8 mouse cellular contexts compared by ENCODE assay signal in genomic region chr2:77280512-77281409, GRCm38 (mm10). TPM values are rescaled to one million over a fixed set of nuclear protein-coding genes. Genes with fewer than 3 reads are reported as not detected.
DNase-seq lines count a peak whose midpoint lies in the region; ATAC-seq and TF ChIP-seq lines count a peak whose summit lies in the region.

Gene Sestd1 (minus strand): TSS chr2:77280592.

- WGBS in embryonic facial prominence, embryonic 14.5 days: 21% methylated on average over 15 of the region's 73 CpGs
- WGBS in heart, embryonic 12.5 days: 13% methylated on average over 43 of the region's 73 CpGs
- 5% methylated on average over 39 of the region's 73 CpGs for WGBS in kidney, embryonic 15.5 days
- whole genome bisulfite sequencing in liver, embryonic 12.5 days (ENCODE audit: insufficient replicate concordance): 5% methylated on average over 34 of the region's 73 CpGs

- H3K9ac ChIP-seq in embryonic facial prominence, embryonic 14.5 days (ENCODE audit: low read depth, low read length): peak within 1 kb of the TSS; percentile 96
- H3K9ac ChIP-seq in heart, embryonic 12.5 days: peak within 1 kb of the TSS; percentile 96
- peak within 1 kb of the TSS; percentile 97 for H3K9ac ChIP-seq in kidney, embryonic 15.5 days
- H3K9ac ChIP-seq in liver, embryonic 12.5 days: peak within 1 kb of the TSS; percentile 68

- TF ChIP-seq POLR2A in myocyte (IDR thresholded peaks at IDR 0.05; ENCODE audit: insufficient read length, low read depth): peak; percentile 70

- peak within 1 kb of the TSS; percentile 92 for H3K4me3 ChIP-seq in embryonic facial prominence, embryonic 14.5 days (ENCODE audit: low read depth, low read length)
- peak within 1 kb of the TSS; percentile 91 for H3K4me3 ChIP-seq in heart, embryonic 12.5 days
- H3K4me3 ChIP-seq in kidney, embryonic 15.5 days (replicated peaks): peak within 1 kb of the TSS; percentile 96
- H3K4me3 ChIP-seq in liver, embryonic 12.5 days: peak within 1 kb of the TSS; percentile 63
- peak within 1 kb of the TSS; percentile 34 for H3K4me3 ChIP-seq in myocyte

- peak within 1 kb of the TSS; percentile 90 for H3K4me2 ChIP-seq in embryonic facial prominence, embryonic 14.5 days (ENCODE audit: low read depth, low read length)
- H3K4me2 ChIP-seq in heart, embryonic 12.5 days: peak within 1 kb of the TSS; percentile 97
- peak within 1 kb of the TSS; percentile 84 for H3K4me2 ChIP-seq in kidney, embryonic 15.5 days
- H3K4me2 ChIP-seq in liver, embryonic 12.5 days: peak within 1 kb of the TSS; percentile 89
- H3K4me2 ChIP-seq in myocyte (ENCODE audit: low read depth): peak within 1 kb of the TSS; percentile 86

- peaks cover 41% of the 10 kb centered on the region for H3K79me2 ChIP-seq in myocyte (ENCODE audit: control insufficient read depth, insufficient read depth)

- H3ac ChIP-seq in myocyte (ENCODE audit: control insufficient read depth, insufficient read length): peak within 1 kb of the TSS; percentile 29

- H3K4me1 ChIP-seq in embryonic facial prominence, embryonic 14.5 days (ENCODE audit: control insufficient read depth, insufficient read depth, low read length): no peaks in the 10 kb centered on the region
- H3K4me1 ChIP-seq in heart, embryonic 12.5 days (replicated peaks): peaks cover 13% of the 10 kb centered on the region
- peaks cover 33% of the 10 kb centered on the region for H3K4me1 ChIP-seq in kidney, embryonic 15.5 days
- H3K4me1 ChIP-seq in liver, embryonic 12.5 days: peaks cover 5% of the 10 kb centered on the region

- no peaks in the 10 kb centered on the region for H3K36me3 ChIP-seq in embryonic facial prominence, embryonic 14.5 days (ENCODE audit: control insufficient read depth, insufficient read depth, low read length)
- H3K36me3 ChIP-seq in heart, embryonic 12.5 days: no peaks in the 10 kb centered on the region
- no peaks in the 10 kb centered on the region for H3K36me3 ChIP-seq in kidney, embryonic 15.5 days
- H3K36me3 ChIP-seq in liver, embryonic 12.5 days: no peaks in the 10 kb centered on the region
- no peaks in the 10 kb centered on the region for H3K36me3 ChIP-seq in myocyte (ENCODE audit: control insufficient read depth, insufficient read depth)

- DNase-seq in 416B (ENCODE audit: low read depth): peak; percentile 5
- DNase-seq in adrenal gland, postnatal 25 days: peak; percentile 73
- peak; percentile 75 for DNase-seq in embryonic facial prominence, embryonic 14.5 days (ENCODE audit: low spot score)
- peak; percentile 87 for DNase-seq in testis, postnatal 10 days (ENCODE audit: low spot score)

- peak; percentile 86 for ATAC-seq in embryonic facial prominence, embryonic 14.5 days (ENCODE audit: low read depth)
- ATAC-seq in heart, embryonic 12.5 days (ENCODE audit: insufficient number of reproducible peaks, low FRiP score): peak; percentile 86
- peak; percentile 86 for ATAC-seq in kidney, embryonic 15.5 days (replicated peaks; ENCODE audit: low FRiP score)
- peak; percentile 61 for ATAC-seq in liver, embryonic 12.5 days

- peaks cover 3% of the 10 kb centered on the region; the same call in 1 of the 2 replicates for H3K9me3 ChIP-seq in embryonic facial prominence, embryonic 14.5 days (ENCODE audit: control insufficient read depth, low read length)
- peaks cover 2% of the 10 kb centered on the region; the same call in 1 of the 2 replicates for H3K9me3 ChIP-seq in heart, embryonic 12.5 days (replicated peaks)
- H3K9me3 ChIP-seq in kidney, embryonic 15.5 days (replicated peaks): no peaks in the 10 kb centered on the region
- no peaks in the 10 kb centered on the region for H3K9me3 ChIP-seq in liver, embryonic 12.5 days (replicated peaks)

- peak within 1 kb of the TSS; percentile 76 for H3K27ac ChIP-seq in embryonic facial prominence, embryonic 14.5 days (replicated peaks; ENCODE audit: low read depth, low read length)
- H3K27ac ChIP-seq in heart, embryonic 12.5 days (ENCODE audit: poor library complexity, severe bottlenecking): peak within 1 kb of the TSS; percentile 22; the same call in 1 of the 2 replicates
- peak within 1 kb of the TSS; percentile 91 for H3K27ac ChIP-seq in kidney, embryonic 15.5 days
- H3K27ac ChIP-seq in liver, embryonic 12.5 days: no peak within 1 kb of the TSS

- H3K27me3 ChIP-seq in embryonic facial prominence, embryonic 14.5 days (replicated peaks; ENCODE audit: control insufficient read depth, insufficient read depth, low read length): no peaks in the 10 kb centered on the region
- H3K27me3 ChIP-seq in heart, embryonic 12.5 days (replicated peaks): no peaks in the 10 kb centered on the region; the same call in 1 of the 2 replicates
- H3K27me3 ChIP-seq in kidney, embryonic 15.5 days: no peaks in the 10 kb centered on the region
- H3K27me3 ChIP-seq in liver, embryonic 12.5 days (replicated peaks): peaks cover 34% of the 10 kb centered on the region
- H3K27me3 ChIP-seq in myocyte (ENCODE audit: control insufficient read depth, insufficient read depth, insufficient read length): no peaks in the 10 kb centered on the region

TF ChIP-seq in myocyte, 11 proteins besides CTCF, POLR2A, EP300 and RAD21:
- TF ChIP-seq TCF3 (IDR thresholded peaks at IDR 0.05; ENCODE audit: insufficient read length, low read depth): no peak
- TF ChIP-seq MYOD1 (IDR thresholded peaks at IDR 0.05; ENCODE audit: control insufficient read depth in 1 of 3, insufficient read length in 2 of 3, low read depth in 2 of 3): peak in 1 of 3 experiments; percentile 9
- no peak for TF ChIP-seq SRF (IDR thresholded peaks at IDR 0.05; ENCODE audit: control insufficient read depth, insufficient read length, low read depth)
- no peak for TF ChIP-seq TCF12 (IDR thresholded peaks at IDR 0.05; ENCODE audit: insufficient read depth, poor library complexity, severe bottlenecking)
- no peak for TF ChIP-seq E2F4 (IDR thresholded peaks at IDR 0.05; ENCODE audit: insufficient read depth)
- TF ChIP-seq USF1 (IDR thresholded peaks at IDR 0.05; ENCODE audit: low read depth): peak; percentile 57
- TF ChIP-seq POLR2AphosphoS2 (IDR thresholded peaks at IDR 0.05; ENCODE audit: insufficient read length, low read depth): peak; percentile 27
- TF ChIP-seq MAX (IDR thresholded peaks at IDR 0.05; ENCODE audit: low read depth): no peak
- peak in 1 of 3 experiments; percentile 17 for TF ChIP-seq MYOG (IDR thresholded peaks at IDR 0.05; ENCODE audit: control insufficient read depth in 1 of 3, insufficient read depth in 1 of 3, insufficient read length in 2 of 3, low read depth in 2 of 3)
- TF ChIP-seq CEBPB (IDR thresholded peaks at IDR 0.05; ENCODE audit: insufficient read depth, poor library complexity, severe bottlenecking): peak; percentile 83

RNA-seq across cellular contexts. Expression of gene Sestd1, which starts in this region (rescaled TPM):
- 15.3 and 20.3 TPM in 2 replicates for total RNA-seq in adrenal gland, postnatal 25 days (2021)
- polyA plus RNA-seq in embryonic facial prominence, embryonic 14.5 days (2014; fragmentation: Nextera tagmentation; extraction: Ambion mirVana): 19.6 and 20.4 TPM in 2 replicates
- polyA plus RNA-seq in heart, embryonic 12.5 days (2016; fragmentation: Nextera tagmentation; extraction: Ambion mirVana): 11.2 and 12.5 TPM in 2 replicates
- 26.6 and 31.1 TPM in 2 replicates for polyA plus RNA-seq in kidney, embryonic 15.5 days (2015; fragmentation: Nextera tagmentation; extraction: Ambion mirVana)
- polyA plus RNA-seq in liver, embryonic 12.5 days (2016; fragmentation: Nextera tagmentation; extraction: Ambion mirVana): 1.6 and 2.3 TPM in 2 replicates
- polyA plus RNA-seq in myocyte (2012; fragmentation: generic; extraction: Trizol): 11.3 TPM

Comparison
In these comparisons a context has a peak if more than half of its experiments do, and no peak if none do; other contexts are left out.
1. DNase-seq: peak in every context shown above with its lines; median percentile 87 in testis, postnatal 10 days; 75 in embryonic facial prominence, embryonic 14.5 days; 73 in adrenal gland, postnatal 25 days; 5 in 416B.
2. H3K4me3 ChIP-seq: peak in every context shown above with its lines; median percentile 96 in kidney, embryonic 15.5 days; 92 in embryonic facial prominence, embryonic 14.5 days; 91 in heart, embryonic 12.5 days; 63 in liver, embryonic 12.5 days; 34 in myocyte.